Mouse (Mus musculus) myocyte (in vitro differentiated cells): ENCODE measurements around the gene Lrriq1. TPM values are rescaled to one million over a fixed set of nuclear protein-coding genes. Genes with fewer than 3 reads are reported as not detected.

Experiments used
- H3K27me3 ChIP-seq: one replicate; pipeline ENCODE4 v1.6.1; 2011; ENCODE audit not compliant: control insufficient read depth, insufficient read depth, insufficient read length
- H3K36me3 ChIP-seq: one replicate; pipeline ENCODE4 v1.6.1; 2011; ENCODE audit not compliant: control insufficient read depth, insufficient read depth
- H3K4me2 ChIP-seq: one replicate; pipeline ENCODE4 v1.6.1; 2011; ENCODE audit warnings: low read depth, control low read depth
- H3K4me3 ChIP-seq: one replicate; pipeline ENCODE4 v1.5.1; 2011; ENCODE audit warnings: mild to moderate bottlenecking, control low read depth, moderate library complexity
- H3K79me2 ChIP-seq: one replicate; pipeline ENCODE4 v1.6.1; 2011; ENCODE audit not compliant: control insufficient read depth, insufficient read depth
- H3ac ChIP-seq: one replicate; pipeline ENCODE4 v1.6.1; 2011; ENCODE audit not compliant: control insufficient read depth, insufficient read length
- CEBPB ChIP-seq: IDR thresholded peaks from 2 replicates; pipeline ENCODE4 v1.6.1; 2011; ENCODE audit warnings: mild to moderate bottlenecking, moderate library complexity; ENCODE audit not compliant: poor library complexity, insufficient read depth, severe bottlenecking
- E2F4 ChIP-seq: IDR thresholded peaks from one replicate; pipeline ENCODE4 v1.6.1; 2011; ENCODE audit warnings: mild to moderate bottlenecking, control low read depth, moderate library complexity; ENCODE audit not compliant: insufficient read depth
- MAX ChIP-seq: IDR thresholded peaks from one replicate; pipeline ENCODE4 v1.6.1; 2011; ENCODE audit warnings: low read depth, mild to moderate bottlenecking, control low read depth
- MYOD1 ChIP-seq, 3 experiments: IDR thresholded peaks; one replicate each; pipeline ENCODE4 v1.6.1; 2011; ENCODE audit warnings: control low read depth in 2 of 3, low read depth in 2 of 3, mild to moderate bottlenecking in 2 of 3, moderate library complexity in 1 of 3; ENCODE audit not compliant: insufficient read length in 2 of 3, control insufficient read depth in 1 of 3
- MYOG ChIP-seq, 3 experiments: IDR thresholded peaks; one replicate each; pipeline ENCODE4 v1.6.1; 2011; ENCODE audit warnings: control low read depth in 2 of 3, low read depth in 2 of 3, mild to moderate bottlenecking in 2 of 3; ENCODE audit not compliant: insufficient read length in 2 of 3, control insufficient read depth in 1 of 3, insufficient read depth in 1 of 3
- POLR2A ChIP-seq: IDR thresholded peaks from one replicate; pipeline ENCODE4 v1.6.1; 2011; ENCODE audit warnings: low read depth, mild to moderate bottlenecking, control low read depth, moderate library complexity; ENCODE audit not compliant: insufficient read length
- POLR2AphosphoS2 ChIP-seq: IDR thresholded peaks from one replicate; pipeline ENCODE4 v1.6.1; 2011; ENCODE audit warnings: low read depth, control low read depth; ENCODE audit not compliant: insufficient read length
- REST ChIP-seq: IDR thresholded peaks from one replicate; pipeline ENCODE4 v1.6.1; 2011; ENCODE audit warnings: mild to moderate bottlenecking, control low read depth, moderate library complexity; ENCODE audit not compliant: insufficient read depth, insufficient read length
- SRF ChIP-seq: IDR thresholded peaks from one replicate; pipeline ENCODE4 v1.6.1; 2011; ENCODE audit warnings: low read depth; ENCODE audit not compliant: control insufficient read depth, insufficient read length
- TCF12 ChIP-seq: IDR thresholded peaks from one replicate; pipeline ENCODE4 v1.6.1; 2011; ENCODE audit warnings: mild to moderate bottlenecking, control low read depth; ENCODE audit not compliant: poor library complexity, insufficient read depth, severe bottlenecking
- TCF3 ChIP-seq: IDR thresholded peaks from one replicate; pipeline ENCODE4 v1.6.1; 2011; ENCODE audit warnings: low read depth, control low read depth; ENCODE audit not compliant: insufficient read length
- USF1 ChIP-seq: IDR thresholded peaks from one replicate; pipeline ENCODE4 v1.6.1; 2011; ENCODE audit warnings: low read depth, mild to moderate bottlenecking, control low read depth, moderate library complexity
- polyA plus RNA-seq: library from polyadenylated mRNA; unstranded; fragments of >200 nt; fragmentation: generic; extraction: Trizol; gene quantifications from one replicate; pipeline ENCODE4 v1.2.1, GENCODE M21; 2012; ENCODE audit warnings: missing spikeins

Gene Lrriq1
- polyA plus RNA-seq, 1 experiment, result not detected

DNA sequence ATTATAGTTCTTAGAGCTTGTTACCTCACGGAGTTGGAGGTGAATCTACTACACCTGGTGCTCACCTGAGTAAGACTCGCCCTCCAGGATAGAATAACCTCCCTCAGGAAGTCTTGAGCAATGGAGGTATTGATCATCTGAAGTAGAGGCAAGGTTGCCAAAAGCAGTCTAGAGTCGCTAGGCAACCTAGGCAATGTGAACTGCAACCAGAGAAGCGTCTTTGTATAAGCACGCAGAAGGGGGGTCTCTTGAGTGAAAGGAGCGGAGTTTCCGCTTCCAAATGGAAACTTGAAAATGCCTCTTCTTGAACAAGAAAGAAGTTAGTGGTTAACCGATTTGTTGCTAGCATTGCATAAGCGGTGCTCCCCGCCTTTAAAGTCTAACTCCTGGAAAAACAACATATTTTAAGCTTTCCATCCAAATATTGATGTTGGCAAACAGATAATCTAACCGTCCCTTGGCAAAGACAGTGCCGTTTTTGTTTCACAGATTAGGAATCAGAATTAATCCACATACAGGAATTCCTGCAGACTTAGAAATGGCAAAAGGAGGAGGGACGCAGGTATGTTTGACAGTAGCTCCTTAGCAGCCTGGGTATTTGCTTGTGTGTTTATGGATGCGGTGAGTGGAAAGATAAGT, 201.0 kb downstream of the Lrriq1 start:
- Histone ChIP-seq H3K4me3 (no peak overlapping the region), H3K36me3 (no peaks in the 10 kb centered on the region), H3K27me3 (no peaks in the 10 kb centered on the region), H3ac (no peak overlapping the region), H3K79me2 (no peaks in the 10 kb centered on the region), H3K4me2 (no peak overlapping the region)
- TF ChIP-seq MAX (no peak), TCF12 (no peak), USF1 (no peak), TCF3 (no peak), CEBPB (no peak), MYOG (IDR thresholded peaks at IDR 0.05; ENCODE audit: control insufficient read depth in 1 of 3, insufficient read depth in 1 of 3, insufficient read length in 2 of 3, low read depth in 2 of 3) (no peak), MYOD1 (IDR thresholded peaks at IDR 0.05; ENCODE audit: control insufficient read depth in 1 of 3, insufficient read length in 2 of 3, low read depth in 2 of 3) (no peak), POLR2A (no peak), POLR2AphosphoS2 (no peak), REST (no peak), SRF (no peak), E2F4 (no peak)

DNA sequence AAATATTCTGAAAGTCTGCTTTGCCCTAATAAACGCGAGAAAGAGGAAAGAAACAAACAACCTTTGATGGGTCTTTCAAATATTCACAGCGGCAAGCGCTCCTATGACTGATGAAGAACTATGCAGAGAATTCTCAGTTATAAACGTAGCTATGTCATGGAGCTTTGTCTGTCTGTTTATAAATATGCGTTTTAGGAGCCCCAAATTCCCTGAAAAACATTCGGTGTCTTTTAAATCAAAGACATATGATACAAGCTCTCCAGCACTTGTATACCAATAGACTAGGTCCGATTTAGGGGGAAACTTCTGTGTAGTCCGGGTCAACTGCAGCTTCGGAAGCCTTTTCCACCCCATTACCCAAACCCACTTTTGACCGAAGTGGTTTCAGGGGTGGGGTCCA, 205.2 kb downstream of the Lrriq1 start:
- H3K4me2 ChIP-seq, result no peak overlapping the region
- no peaks in the 10 kb centered on the region for H3K27me3 ChIP-seq
- no peaks in the 10 kb centered on the region for H3K79me2 ChIP-seq
- no peaks in the 10 kb centered on the region for H3K36me3 ChIP-seq
- TF ChIP-seq REST (no peak), CEBPB (no peak)
- H3ac ChIP-seq, result no peak overlapping the region
- no peak overlapping the region for H3K4me3 ChIP-seq

DNA sequence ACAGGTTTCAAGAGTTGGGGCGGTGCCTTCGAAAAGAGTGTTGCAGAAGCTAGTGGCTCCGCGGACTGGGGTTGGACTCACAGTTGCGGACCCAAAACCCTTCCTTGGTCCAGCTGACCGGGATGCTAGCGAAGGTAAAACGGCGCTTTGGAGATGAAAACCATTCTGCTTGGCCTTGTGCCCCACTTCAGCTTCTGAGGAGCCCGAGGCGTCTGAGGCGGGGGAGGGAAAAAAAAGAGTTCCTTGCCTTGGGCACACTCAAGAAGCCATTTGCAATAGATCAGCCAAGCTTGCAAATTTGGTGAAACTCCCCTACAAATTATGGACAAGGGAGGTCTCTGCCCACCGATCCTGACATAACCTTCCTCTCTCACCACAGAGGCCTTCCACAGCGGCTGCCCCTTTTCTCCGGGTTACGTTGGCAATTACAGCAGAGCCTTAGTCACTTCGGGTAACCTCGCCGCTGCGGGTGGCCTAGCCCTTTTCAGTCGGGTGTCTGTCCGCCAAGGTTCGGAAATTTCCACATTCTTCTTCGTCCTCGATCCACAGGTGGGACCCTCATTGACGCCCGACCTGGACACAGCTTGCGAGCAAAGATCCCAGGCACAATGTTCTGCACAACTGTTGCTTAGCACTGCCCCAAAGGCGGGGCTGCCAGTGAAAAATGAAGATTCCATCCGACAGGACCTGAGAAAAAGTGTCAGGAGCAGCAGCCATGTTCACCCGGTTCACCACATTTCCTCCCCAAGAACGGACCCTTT, 206.2 kb downstream of the Lrriq1 start, which contains the start of gene Alx1:
Gene Alx1, minus strand, starts transcription at position 486 of the 761 bp plus-strand sequence.
- Histone ChIP-seq H3K27me3 (no peaks in the 10 kb centered on the region), H3K79me2 (no peaks in the 10 kb centered on the region), H3K4me3 (no peak within 1 kb of the TSS), H3K36me3 (no peaks in the 10 kb centered on the region), H3ac (no peak within 1 kb of the TSS), H3K4me2 (no peak within 1 kb of the TSS)
- TF ChIP-seq POLR2A (no peak), REST (no peak), SRF (no peak), POLR2AphosphoS2 (no peak), CEBPB (no peak), USF1 (no peak), E2F4 (no peak), MAX (no peak), MYOG (IDR thresholded peaks at IDR 0.05; ENCODE audit: control insufficient read depth in 1 of 3, insufficient read depth in 1 of 3, insufficient read length in 2 of 3, low read depth in 2 of 3) (no peak), MYOD1 (IDR thresholded peaks at IDR 0.05; ENCODE audit: control insufficient read depth in 1 of 3, insufficient read length in 2 of 3, low read depth in 2 of 3) (no peak)

DNA sequence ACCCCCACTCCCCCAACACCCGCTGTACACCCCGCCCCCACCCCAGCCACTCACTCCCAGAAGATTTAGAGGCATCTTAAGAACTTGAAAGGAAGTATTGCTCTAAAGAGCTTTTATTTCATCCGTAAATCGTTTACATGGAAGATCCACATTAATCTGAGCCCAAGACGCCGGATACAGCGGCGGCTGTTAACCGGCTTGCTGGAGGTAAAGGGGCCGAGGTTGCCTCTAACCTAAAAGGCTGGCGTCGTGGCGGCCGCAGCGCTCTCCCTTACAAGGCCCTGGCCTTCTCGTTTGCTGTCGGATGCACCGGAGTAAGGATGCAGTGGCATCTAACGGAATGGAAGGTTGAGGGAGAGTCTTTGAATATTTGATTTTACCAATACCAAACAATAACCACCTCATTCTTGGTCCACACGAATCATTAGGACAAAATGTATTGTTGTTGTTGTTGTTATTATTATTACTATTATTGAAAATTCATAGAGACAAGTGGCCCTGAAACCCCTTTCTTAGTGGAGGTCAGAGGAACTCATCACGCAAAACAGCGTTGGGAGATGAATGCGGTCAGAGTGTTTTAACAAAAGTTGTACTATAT, 206.9 kb downstream of the Lrriq1 start:
- TF ChIP-seq TCF12 (no peak), MAX (no peak), REST (no peak), TCF3 (no peak), SRF (no peak), MYOG (IDR thresholded peaks at IDR 0.05; ENCODE audit: control insufficient read depth in 1 of 3, insufficient read depth in 1 of 3, insufficient read length in 2 of 3, low read depth in 2 of 3) (no peak), E2F4 (no peak), MYOD1 (IDR thresholded peaks at IDR 0.05; ENCODE audit: control insufficient read depth in 1 of 3, insufficient read length in 2 of 3, low read depth in 2 of 3) (no peak), POLR2AphosphoS2 (no peak), CEBPB (no peak), USF1 (no peak), POLR2A (no peak)
- H3K79me2 ChIP-seq, result no peaks in the 10 kb centered on the region
- no peak overlapping the region for H3K4me2 ChIP-seq
- no peak overlapping the region for H3K4me3 ChIP-seq
- no peak overlapping the region for H3ac ChIP-seq
- no peaks in the 10 kb centered on the region for H3K36me3 ChIP-seq
- H3K27me3 ChIP-seq, result no peaks in the 10 kb centered on the region
